Mouse (Mus musculus) A20 (cell line): ENCODE data around the gene Prl2c3.
"Not testable (repeated sequence)": the region's sequence is repeated elsewhere in the genome, so short reads cannot be mapped to it uniquely, and the experiment has no call there.

Experiments used
- DNase-seq: peaks from one replicate; pipeline ENCODE4 v3.0.0-alpha.2; 2011; ENCODE audit warnings: low read depth, low spot score

Prl2c3 gene

DNA sequence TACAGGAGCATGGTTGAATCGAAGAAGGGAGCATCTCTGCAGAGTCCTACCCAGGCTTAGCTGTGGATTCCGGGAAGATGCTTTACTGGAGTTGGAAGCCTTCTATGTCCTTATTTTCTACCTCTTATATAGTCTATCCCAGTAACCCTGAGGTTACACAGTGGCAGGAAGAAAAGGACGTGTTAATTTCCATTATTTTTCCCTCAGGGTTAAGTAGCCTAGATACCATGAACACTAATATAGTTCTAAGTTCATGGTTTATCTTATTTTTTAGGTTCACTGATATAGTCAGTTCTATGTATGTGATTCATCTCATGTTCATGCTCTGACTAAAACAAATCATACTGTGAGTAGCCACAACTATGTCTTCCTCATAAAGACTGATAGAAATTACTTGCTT lies at the start of gene Prl2c3:
Gene Prl2c3 (minus strand): TSS at position 101 of the 400 bp plus-strand sequence.
- not testable (repeated sequence) for DNase-seq

DNA sequence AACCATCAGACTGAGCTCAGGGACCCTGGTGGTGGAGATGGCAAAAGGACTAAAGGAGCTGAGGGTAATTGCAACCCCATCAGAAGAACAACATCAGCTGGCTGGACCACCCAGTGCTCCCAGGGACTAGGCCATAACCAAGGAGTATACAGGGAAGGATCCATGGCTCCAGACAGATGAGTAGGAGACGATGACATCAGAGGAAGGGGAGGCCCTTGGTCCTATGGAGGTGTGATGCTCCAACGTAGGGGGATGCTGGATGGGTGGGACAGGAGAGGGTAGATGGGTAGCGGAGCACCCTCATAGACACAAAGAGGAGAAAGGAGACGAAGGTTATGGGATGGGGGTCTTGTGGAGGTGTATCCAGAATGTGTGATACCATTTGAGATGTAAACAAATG lies 48.4 kb upstream of the Prl2c3 start:
- not testable (repeated sequence) for DNase-seq

DNA sequence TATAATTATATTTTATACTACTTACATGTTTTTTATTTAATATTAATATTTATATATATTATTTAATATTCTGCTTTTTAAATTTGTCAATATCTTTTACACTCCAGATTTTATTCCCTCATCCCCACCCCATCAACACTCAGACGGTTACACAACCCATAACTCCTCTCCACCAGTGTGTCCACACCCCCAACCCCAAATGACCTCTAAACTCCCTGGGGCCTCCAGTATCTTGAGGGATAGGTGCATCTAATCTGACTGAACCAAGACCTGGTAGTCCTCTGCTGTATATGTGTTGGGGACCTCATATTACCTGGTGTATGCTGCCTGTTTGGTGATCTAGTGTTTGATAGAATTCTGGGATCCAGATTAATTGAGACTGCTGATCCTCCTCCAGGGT lies 44.8 kb upstream of the Prl2c3 start:
- not testable (repeated sequence) for DNase-seq

DNA sequence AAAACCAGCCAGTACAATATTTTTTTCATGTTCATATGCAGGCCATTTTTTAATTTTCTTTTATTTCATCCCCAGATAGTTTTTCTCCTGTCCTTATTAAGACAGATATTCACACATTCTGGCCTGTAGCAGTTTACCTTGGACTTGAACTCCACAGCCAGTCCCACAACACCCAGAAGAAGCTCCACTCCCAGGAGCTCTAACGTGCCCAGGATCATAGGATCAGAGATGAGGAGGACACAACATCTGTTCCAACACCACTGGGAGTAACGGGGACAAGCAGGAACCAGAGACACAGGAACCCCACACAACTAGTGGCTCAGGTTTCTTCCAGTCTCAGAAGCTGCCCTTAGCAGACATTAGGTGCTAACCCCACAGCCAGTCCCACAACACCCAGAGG lies 37.7 kb upstream of the Prl2c3 start:
- not testable (repeated sequence) for DNase-seq

DNA sequence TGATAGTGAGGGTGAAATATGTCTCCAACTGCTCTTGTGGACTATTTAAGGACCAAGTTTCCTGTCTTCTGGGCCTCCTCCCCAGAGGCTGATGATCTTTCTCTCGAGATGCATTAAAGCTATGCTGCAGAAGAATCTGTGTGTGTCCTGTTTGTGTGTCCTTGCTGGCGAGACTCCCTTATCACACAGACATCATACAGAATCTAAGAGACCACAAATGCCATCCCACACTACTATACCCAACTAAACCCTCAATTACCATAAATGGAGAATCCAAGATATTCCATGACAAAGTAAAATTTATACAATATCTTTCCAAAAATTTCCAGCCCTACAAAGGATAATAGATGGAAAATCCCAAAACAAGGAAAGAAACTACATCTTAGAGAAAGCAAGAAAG lies 31.9 kb upstream of the Prl2c3 start:
- no peak for DNase-seq

DNA sequence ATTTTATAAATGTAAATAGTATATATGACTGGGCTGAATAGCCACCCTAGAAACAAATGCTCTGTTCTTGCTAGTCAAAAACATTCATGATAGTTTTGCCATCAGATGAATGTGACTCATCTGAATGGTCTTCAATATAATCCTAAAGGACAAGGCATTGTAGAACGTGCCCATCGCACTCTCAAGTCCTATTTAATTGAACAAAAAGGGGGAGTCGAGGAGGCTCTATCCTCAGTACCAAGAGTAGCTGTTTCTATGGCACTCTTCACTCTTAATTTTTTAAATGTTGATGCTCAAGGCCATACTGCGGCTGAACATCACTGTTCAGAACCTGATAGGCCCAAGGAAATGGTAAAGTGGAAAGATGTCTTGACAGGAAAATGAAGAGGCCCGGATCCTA lies 29.2 kb upstream of the Prl2c3 start:
- DNase-seq = no peak

DNA sequence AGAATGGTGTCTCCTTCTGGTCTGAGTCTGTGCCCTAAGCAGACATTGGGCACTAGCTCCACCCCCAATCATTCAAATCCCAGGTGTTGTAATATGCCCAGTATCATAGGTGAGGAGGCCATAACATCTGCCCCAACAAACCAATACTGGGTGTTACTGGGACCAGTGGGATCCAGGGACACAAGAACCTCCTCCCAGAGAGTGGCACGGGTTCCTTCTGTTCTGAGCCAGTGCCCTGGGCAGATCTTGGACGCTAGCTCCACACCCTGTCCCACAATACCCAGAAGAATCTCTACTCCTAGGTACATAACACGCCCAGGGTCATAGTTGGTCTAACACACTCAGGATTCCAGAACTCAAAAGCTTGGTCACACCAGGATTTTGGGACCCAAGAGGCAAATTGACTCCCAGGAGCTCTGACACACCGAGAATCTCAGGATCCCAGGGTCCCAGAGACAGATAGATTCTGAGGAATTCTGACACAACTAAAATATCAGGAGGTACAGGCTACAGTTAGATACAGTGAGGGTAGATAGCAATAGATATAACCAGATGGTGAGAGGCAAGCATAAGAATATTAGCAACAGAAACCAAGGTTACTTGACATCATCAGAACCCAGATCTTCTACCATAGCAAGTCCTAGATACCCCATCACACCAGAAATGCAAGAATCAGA lies 24.8 kb upstream of the Prl2c3 start:
- not testable (repeated sequence) for DNase-seq

DNA sequence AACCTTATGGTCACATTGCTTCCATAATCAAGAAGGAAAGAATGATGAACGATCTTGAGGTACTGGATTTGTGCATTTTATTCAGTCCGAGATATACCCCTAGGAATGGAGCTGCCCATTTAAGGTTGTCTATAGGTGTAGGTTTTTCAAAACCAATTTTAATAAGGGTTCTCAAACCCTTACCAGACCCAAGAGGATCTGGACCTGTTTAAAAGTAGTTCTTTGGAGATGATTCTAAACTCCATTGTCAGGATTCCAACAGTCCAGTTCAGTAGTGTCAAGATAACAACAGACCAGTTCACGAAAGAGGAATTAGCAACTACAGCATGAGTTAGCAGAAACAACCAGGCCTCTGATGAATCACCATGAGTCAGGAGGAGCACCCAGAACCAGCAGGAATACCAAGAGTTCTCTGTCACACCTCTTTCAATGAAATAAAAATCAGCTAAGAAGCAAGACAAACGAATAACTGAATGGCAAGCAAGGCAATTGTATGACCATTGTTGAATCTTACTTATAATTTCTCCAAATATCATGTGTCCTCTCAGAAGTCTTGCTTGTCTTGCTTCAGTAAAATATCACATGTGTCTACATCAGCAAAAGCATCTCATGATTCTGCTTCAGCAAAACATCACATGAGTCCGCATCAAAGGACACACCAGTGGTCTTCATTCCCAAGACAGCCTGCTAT lies 14.0 kb upstream of the Prl2c3 start:
- DNase-seq = not testable (repeated sequence)

DNA sequence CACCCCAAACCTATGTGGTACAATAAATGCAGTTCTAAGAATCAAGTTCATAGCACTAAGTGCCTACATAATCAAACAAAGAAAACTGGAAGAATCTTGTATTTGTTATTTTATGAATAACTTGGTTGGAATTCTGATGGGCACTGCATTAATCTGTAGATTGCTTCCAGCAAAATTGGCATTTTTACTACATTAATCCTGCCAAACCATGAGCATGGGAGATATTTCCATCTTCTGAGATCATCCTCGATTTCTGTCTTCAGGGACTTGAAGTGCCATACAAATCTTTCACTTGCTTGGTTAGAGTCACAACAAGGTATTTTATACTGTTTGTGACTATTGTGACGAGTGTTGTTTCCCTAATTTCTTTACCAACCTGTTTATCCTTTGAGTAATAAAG lies 9.7 kb upstream of the Prl2c3 start:
- DNase-seq = no peak

DNA sequence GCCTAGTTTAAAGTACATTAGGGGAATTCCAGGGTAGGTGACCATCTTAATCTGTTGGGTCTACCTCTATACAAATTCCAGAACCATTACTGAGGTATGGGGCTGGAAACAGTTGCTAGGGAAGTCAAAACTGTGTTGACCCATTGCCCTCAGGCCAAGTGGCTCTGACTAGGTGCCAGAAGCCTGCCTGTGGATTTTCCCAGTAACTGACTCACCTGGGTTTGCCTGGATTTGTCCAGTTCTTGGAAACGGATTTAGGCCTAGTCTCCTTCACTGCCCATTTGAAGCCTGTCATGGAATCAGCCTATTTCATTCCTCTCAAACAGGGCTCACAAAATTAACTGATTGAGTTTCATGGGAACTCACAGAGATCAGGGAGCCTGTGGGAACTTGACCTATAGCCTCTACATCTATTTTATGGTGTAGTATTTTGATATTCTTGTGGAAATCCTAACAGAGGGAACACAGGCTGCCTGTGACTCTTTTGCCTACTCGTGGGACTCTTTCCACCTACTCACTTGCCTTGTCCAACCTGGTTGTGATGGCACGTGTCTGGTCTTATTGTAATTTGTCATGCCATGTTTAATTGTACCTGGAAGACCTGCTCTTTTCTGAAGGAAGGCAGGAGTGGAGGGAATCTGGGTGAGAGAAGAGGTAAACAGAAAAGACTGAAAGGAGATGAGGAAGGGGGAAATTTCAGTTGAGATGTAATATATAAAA lies 9.1 kb upstream of the Prl2c3 start:
- DNase-seq = not testable (repeated sequence)

DNA sequence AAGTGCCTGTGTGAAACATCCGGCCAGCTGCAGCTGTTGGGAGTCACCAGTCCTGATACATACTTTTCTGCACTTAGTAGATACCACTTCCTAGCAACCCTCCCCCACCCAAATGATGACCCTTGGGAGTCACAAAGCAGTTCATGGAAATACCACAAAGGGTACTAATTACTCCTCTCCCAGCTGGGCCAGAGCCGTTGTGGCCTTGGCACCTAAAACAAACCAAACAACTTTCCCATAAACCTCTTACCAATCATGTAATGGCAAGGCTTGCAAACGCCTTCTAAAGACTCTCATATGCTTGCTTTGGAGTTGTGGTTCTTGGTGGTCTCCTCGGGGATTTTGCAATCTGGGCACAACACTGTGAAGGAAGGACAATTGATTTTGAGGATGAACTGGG lies 6.6 kb upstream of the Prl2c3 start:
- not testable (repeated sequence) for DNase-seq

DNA sequence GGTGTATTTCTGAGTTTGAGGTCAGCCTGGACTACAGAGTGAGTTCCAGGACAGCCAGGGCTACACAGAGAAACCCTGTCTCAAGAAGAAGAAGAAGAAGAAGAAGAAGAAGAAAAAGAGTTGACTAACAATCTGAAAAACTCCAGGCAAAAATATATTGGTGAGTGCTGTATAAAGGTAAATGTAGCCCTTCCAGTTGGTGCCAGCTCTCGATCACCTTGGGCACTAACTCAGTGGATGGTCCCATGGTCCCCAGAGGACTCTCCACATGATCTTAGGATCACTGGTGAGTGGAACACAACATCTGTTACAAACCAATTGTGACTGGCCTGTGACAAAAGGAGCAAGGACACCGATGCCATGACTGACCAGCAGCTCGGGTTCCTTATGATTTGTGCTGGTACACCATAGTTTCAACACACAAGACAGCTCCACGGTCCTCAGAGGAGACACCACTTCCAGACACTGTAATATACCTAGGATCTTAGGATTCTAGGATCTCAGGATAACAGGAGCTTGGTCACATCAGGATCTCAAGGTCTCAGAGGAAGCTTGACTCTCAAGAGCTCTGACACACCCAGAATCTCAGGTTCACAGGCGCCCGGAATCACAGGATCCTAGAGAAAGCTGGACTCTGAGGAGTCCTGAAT lies 30.3 kb downstream of the Prl2c3 start:
- DNase-seq = not testable (repeated sequence)
